Mouse (Mus musculus) forebrain, embryonic 14.5 days (tissue): ENCODE measurements around the gene Brf1. TPM values are rescaled to one million over a fixed set of nuclear protein-coding genes. Genes with fewer than 3 reads are reported as not detected.

Experiments used
- ATAC-seq: fragments of 200-750 bp; cut with Nextera tagmentation; 2 replicates; pipeline ENCODE4 v1.8.0; 2017; ENCODE audit warnings: mild to moderate bottlenecking, moderate library complexity
- DNase-seq: peaks from one replicate; pipeline ENCODE4 v3.0.0-alpha.2; 2015; ENCODE audit warnings: low spot score
- H3K27ac ChIP-seq: fragments of 300-500 bp; sonication (generic); 2 replicates; pipeline ENCODE4 v1.5.1; 2014; ENCODE audit warnings: low read depth, mild to moderate bottlenecking, control low read depth, low read length, moderate library complexity
- H3K27me3 ChIP-seq: fragments of 300-500 bp; sonication (generic); replicated peaks from 2 replicates; pipeline ENCODE4 v1.6.1; 2014; ENCODE audit warnings: low read length, control low read depth, mixed read lengths; ENCODE audit not compliant: control insufficient read depth, insufficient read depth
- H3K36me3 ChIP-seq: fragments of 300-500 bp; sonication (generic); 2 replicates; pipeline ENCODE4 v1.6.1; 2014; ENCODE audit warnings: low read length, control low read depth; ENCODE audit not compliant: control insufficient read depth, insufficient read depth
- H3K4me1 ChIP-seq: fragments of 300-500 bp; sonication (generic); 2 replicates; pipeline ENCODE4 v1.6.1; 2014; ENCODE audit warnings: antibody characterized with exemption, low read length, control low read depth; ENCODE audit not compliant: control insufficient read depth, insufficient read depth
- H3K4me2 ChIP-seq: fragments of 300-500 bp; sonication (generic); 2 replicates; pipeline ENCODE4 v1.6.1; 2014; ENCODE audit warnings: mild to moderate bottlenecking, control low read depth, low read length
- H3K4me3 ChIP-seq: fragments of 300-500 bp; sonication (generic); 2 replicates; pipeline ENCODE4 v1.5.1; 2014; ENCODE audit warnings: low read depth, low read length, control low read depth
- H3K9ac ChIP-seq: fragments of 300-500 bp; sonication (generic); 2 replicates; pipeline ENCODE4 v1.6.1; 2014; ENCODE audit warnings: mild to moderate bottlenecking, low read length, control low read depth, moderate library complexity
- H3K9me3 ChIP-seq: fragments of 300-500 bp; sonication (generic); replicated peaks from 2 replicates; pipeline ENCODE4 v1.6.1; 2016; ENCODE audit warnings: low read length, control low read depth, mixed read lengths; ENCODE audit not compliant: control insufficient read depth
- WGBS: fragments of 180-500 bp; shearing (Covaris S2); extraction: QIAGEN DNeasy Blood & Tissue Kit; methylation state at CpG from one replicate; pipeline ENCODE4 v1.1.7; 2014; 5-methylcytosine and 5-hydroxymethylcytosine counted together
- polyA plus RNA-seq: library from polyadenylated mRNA; unstranded; fragments of >200 nt; fragmentation: Nextera tagmentation; extraction: Ambion mirVana; gene quantifications from 2 replicates; pipeline ENCODE4 v1.2.1, GENCODE M21; 2014

Gene Brf1
- polyA plus RNA-seq, 1 experiment from 2014 or later = 43.0 TPM

- Histone ChIP-seq H3K9me3 (no peaks in the 10 kb centered on the region), H3K4me2 (peak within 1 kb of the TSS; percentile 75), H3K27me3 (peaks cover 41% of the 10 kb centered on the region), H3K4me3 (peak within 1 kb of the TSS; percentile 58), H3K9ac (peak within 1 kb of the TSS; percentile 71), H3K4me1 (peaks cover 8% of the 10 kb centered on the region), H3K27ac (peak within 1 kb of the TSS; percentile 65), H3K36me3 (no peaks in the 10 kb centered on the region)
- under 1% methylated on average over 61 of the region's 85 CpGs for WGBS
- DNase-seq (peak; percentile 72), ATAC-seq (peak; percentile 61)
Observed at GRCm38 (mm10) chr12:112929562-112930352, 70.7 kb downstream of the Brf1 start, which contains the start of gene Jag2. Jag2 (minus strand) TSS chr12:112929776.

DNA sequence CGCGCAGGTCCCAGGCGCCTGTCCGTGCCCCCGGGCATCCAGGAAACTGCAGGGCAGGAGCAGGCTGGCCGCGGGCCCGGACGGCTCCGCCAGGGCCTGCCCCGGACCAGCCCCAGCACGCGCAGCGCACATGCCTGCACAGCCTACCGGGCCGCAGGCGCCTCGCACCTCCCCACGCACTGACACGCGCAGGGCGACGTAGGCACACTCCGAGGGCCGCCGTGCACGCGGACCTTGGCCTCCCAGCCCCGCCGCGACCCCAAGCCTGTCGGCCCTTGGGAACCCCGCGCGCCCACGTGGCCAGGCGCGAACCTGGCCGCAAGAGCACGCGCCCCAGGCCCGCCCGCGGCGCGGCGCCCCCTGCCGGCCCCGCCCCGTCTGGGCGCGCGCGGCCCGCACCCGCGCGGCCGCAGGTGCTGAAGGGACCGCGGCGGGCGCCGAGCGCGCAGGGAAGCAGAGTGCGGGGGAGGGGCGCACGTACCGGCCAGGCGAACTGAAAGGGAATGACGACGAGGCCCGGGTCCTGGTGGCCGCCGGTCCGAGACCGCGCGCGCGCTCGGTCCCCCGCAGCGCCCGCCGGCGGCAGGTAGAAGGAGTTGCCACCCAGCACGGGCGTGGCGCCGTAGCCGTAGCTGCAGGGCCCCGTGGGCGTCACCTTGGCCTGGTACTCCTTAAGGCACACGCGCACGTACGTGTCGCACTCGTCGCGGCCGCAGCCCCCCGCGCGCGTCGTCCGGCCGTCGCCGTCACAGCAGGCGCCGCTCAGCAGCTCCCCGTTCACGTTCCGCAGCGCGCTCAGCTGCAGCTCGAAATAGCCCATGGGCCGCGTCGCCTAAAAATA is 71.9 kb downstream of the Brf1 start:
- WGBS = 1% methylated on average over 82 of the region's 124 CpGs
- Histone ChIP-seq H3K4me1 (peaks cover 8% of the 10 kb centered on the region), H3K9ac (peak overlapping the region; percentile 71), H3K27me3 (peaks cover 41% of the 10 kb centered on the region), H3K36me3 (no peaks in the 10 kb centered on the region), H3K27ac (peak overlapping the region; percentile 65), H3K9me3 (no peaks in the 10 kb centered on the region), H3K4me2 (peak overlapping the region; percentile 75), H3K4me3 (peak overlapping the region; percentile 58)
- peak; percentile 49 for DNase-seq
- ATAC-seq = peak; percentile 52

DNA sequence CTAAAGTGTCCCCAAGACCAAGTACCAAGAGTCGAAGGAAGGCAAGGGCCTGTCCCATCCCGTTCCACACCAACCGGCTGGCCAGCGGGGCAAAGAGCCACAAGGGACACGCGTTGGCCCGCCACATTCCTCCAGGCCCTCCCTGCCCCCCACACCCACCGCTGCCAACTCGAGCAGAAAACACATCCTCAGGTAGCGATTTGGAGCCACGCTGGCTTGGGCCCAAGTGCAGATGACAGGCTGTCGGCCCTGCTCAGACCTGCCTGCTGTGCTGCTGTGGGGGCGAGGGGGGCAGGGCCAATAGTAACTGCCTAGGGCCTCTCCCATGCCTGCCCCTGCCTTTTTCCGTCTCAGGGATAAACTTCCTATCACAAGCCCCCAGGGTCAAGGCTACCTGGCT is 73.2 kb downstream of the Brf1 start:
- Histone ChIP-seq H3K27me3 (peaks cover 41% of the 10 kb centered on the region), H3K4me2 (peak overlapping the region; percentile 75; the same call in 1 of the 2 replicates), H3K9me3 (no peaks in the 10 kb centered on the region), H3K9ac (no peak overlapping the region), H3K4me1 (peaks cover 8% of the 10 kb centered on the region), H3K36me3 (no peaks in the 10 kb centered on the region), H3K4me3 (no peak overlapping the region), H3K27ac (no peak overlapping the region)
- WGBS = 62% methylated on average over 14 of the region's 14 CpGs
- ATAC-seq (no peak), DNase-seq (no peak)

DNA sequence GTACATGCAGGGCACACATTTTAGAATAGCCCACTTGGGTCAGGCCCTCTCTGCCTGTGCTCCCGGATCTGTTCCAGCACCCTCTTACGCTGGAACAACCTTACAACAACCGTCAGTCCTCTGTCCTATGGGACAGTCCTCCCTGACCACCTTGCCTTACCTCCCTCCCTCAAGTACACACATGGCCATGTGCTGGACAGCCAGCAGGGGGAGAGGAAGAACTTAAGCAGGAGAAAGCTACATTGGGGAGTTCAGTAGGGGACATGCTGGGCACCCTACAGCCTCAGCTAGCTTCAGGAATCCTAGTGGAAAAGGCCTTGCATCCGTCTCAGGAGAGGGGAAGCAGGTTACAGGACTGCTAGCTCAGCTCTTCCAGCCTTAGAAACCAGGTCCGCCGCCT is 74.6 kb downstream of the Brf1 start:
- no peak for DNase-seq
- no peak overlapping the region for H3K9ac ChIP-seq
- peaks cover 8% of the 10 kb centered on the region for H3K4me1 ChIP-seq
- no peaks in the 10 kb centered on the region for H3K9me3 ChIP-seq
- H3K36me3 ChIP-seq = no peaks in the 10 kb centered on the region
- 83% methylated on average over 6 of the region's 6 CpGs for WGBS
- H3K27me3 ChIP-seq = peaks cover 33% of the 10 kb centered on the region
- H3K4me2 ChIP-seq = no peak overlapping the region
- no peak overlapping the region for H3K4me3 ChIP-seq
- no peak overlapping the region for H3K27ac ChIP-seq
- ATAC-seq = no peak

DNA sequence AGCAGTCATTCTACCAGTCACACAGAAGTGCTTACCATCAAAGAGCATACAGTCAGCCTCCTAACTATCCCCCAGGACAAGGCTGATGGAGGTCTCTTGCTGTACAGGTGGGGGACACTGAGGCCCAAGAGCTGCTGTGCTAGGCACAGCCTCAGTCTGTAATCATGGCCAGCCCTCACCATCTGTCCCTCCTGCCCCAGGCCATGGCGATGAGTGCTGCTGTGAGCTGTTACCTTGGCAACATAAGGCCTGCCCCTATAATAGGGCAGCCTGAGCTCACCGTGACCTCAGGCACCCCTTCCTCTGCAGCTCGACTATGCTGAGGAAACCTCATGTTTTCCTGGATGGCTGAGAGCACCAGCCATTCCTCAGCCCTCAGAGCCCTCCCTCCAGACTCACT is 78.0 kb downstream of the Brf1 start:
- no peak overlapping the region for H3K4me3 ChIP-seq
- H3K9ac ChIP-seq = no peak overlapping the region
- DNase-seq (no peak), ATAC-seq (0 out of 2 replicates have a peak, but pooled peaks have one; percentile 40)
- H3K4me2 ChIP-seq = no peak overlapping the region
- no peaks in the 10 kb centered on the region for H3K9me3 ChIP-seq
- no peaks in the 10 kb centered on the region for H3K4me1 ChIP-seq
- WGBS = 12% methylated on average over 3 of the region's 3 CpGs
- no peaks in the 10 kb centered on the region for H3K36me3 ChIP-seq
- H3K27me3 ChIP-seq = 0 out of 2 replicates have a peak, but pooled peaks cover 4% of the 10 kb centered on the region
- no peak overlapping the region for H3K27ac ChIP-seq

- ATAC-seq = no peak
- H3K4me1 ChIP-seq = no peaks in the 10 kb centered on the region
Observed at GRCm38 (mm10) chr12:112921518-112921917, 79.0 kb downstream of the Brf1 start.

GRCm38 (mm10) chr12:112917906-112918305 is 82.6 kb downstream of the Brf1 start:
- no peak for DNase-seq
- no peak overlapping the region for H3K4me3 ChIP-seq
- H3K9ac ChIP-seq = no peak overlapping the region
- peaks cover 15% of the 10 kb centered on the region; the same call in 1 of the 2 replicates for H3K36me3 ChIP-seq
- no peaks in the 10 kb centered on the region for H3K9me3 ChIP-seq
- H3K4me1 ChIP-seq = no peaks in the 10 kb centered on the region
- 64% methylated on average over 8 of the region's 8 CpGs for WGBS
- H3K4me2 ChIP-seq = no peak overlapping the region
- no peaks in the 10 kb centered on the region for H3K27me3 ChIP-seq
- no peak for ATAC-seq
- no peak overlapping the region for H3K27ac ChIP-seq

More at GRCm38 (mm10) chr12:112921518-112921917, 79.0 kb downstream of the Brf1 start:
- Histone ChIP-seq H3K36me3 (no peaks in the 10 kb centered on the region), H3K4me3 (no peak overlapping the region), H3K4me2 (no peak overlapping the region), H3K9me3 (no peaks in the 10 kb centered on the region), H3K27ac (no peak overlapping the region), H3K9ac (no peak overlapping the region), H3K27me3 (no peaks in the 10 kb centered on the region)
- DNase-seq = no peak
- WGBS = 88% methylated on average over 12 of the region's 12 CpGs

- ATAC-seq = no peak
- Histone ChIP-seq H3K9ac (no peak overlapping the region), H3K4me1 (no peaks in the 10 kb centered on the region), H3K36me3 (peaks cover 17% of the 10 kb centered on the region; the same call in 1 of the 2 replicates), H3K9me3 (no peaks in the 10 kb centered on the region), H3K27me3 (no peaks in the 10 kb centered on the region), H3K4me2 (no peak overlapping the region), H3K4me3 (no peak overlapping the region), H3K27ac (no peak overlapping the region)
- WGBS = 78% methylated on average over 11 of the region's 11 CpGs
- DNase-seq = no peak
Observed at GRCm38 (mm10) chr12:112917486-112917885, 83.0 kb downstream of the Brf1 start.
